Mouse (Mus musculus) embryonic facial prominence, embryonic 15.5 days (tissue): ENCODE measurements around the gene Arpc2. TPM values are rescaled to one million over a fixed set of nuclear protein-coding genes. Genes with fewer than 3 reads are reported as not detected.

ENCODE experiments used
- ATAC-seq: fragments of 200-750 bp; cut with Nextera tagmentation; 2 replicates; pipeline ENCODE4 v1.8.0; 2017; ENCODE audit warnings: low read depth, moderate TSS enrichment; ENCODE audit not compliant: insufficient number of reproducible peaks, low FRiP score, low TSS enrichment
- H3K27ac ChIP-seq: fragments of 300-500 bp; sonication (generic); replicated peaks from 2 replicates; pipeline ENCODE4 v1.5.1; 2015; ENCODE audit warnings: mild to moderate bottlenecking, inconsistent platforms
- H3K27me3 ChIP-seq: fragments of 300-500 bp; sonication (generic); 2 replicates; pipeline ENCODE4 v1.6.1; 2015; ENCODE audit warnings: inconsistent platforms
- H3K36me3 ChIP-seq: fragments of 300-500 bp; sonication (generic); 2 replicates; pipeline ENCODE4 v1.6.1; 2015; ENCODE audit warnings: mild to moderate bottlenecking, inconsistent platforms
- H3K4me1 ChIP-seq: fragments of 300-500 bp; sonication (generic); 2 replicates; pipeline ENCODE4 v1.6.1; 2015; ENCODE audit warnings: inconsistent platforms
- H3K4me2 ChIP-seq: fragments of 300-500 bp; sonication (generic); replicated peaks from 2 replicates; pipeline ENCODE4 v1.6.1; 2015; ENCODE audit warnings: mild to moderate bottlenecking, inconsistent platforms
- H3K4me3 ChIP-seq: fragments of 300-500 bp; sonication (generic); replicated peaks from 2 replicates; pipeline ENCODE4 v1.5.1; 2015; ENCODE audit warnings: mild to moderate bottlenecking, inconsistent platforms
- H3K9ac ChIP-seq: fragments of 300-500 bp; sonication (generic); 2 replicates; pipeline ENCODE4 v1.6.1; 2015; ENCODE audit warnings: inconsistent platforms
- H3K9me3 ChIP-seq: fragments of 300-500 bp; sonication (generic); replicated peaks from 2 replicates; pipeline ENCODE4 v1.6.1; 2016; ENCODE audit warnings: inconsistent platforms
- WGBS: fragments of 180-500 bp; shearing (Covaris S2); methylation state at CpG from one replicate; pipeline ENCODE4 v1.1.7; 2015; 5-methylcytosine and 5-hydroxymethylcytosine counted together
- polyA plus RNA-seq: library from polyadenylated mRNA; unstranded; fragments of >200 nt; fragmentation: Nextera tagmentation; extraction: Ambion mirVana; gene quantifications from 2 replicates; pipeline ENCODE4 v1.2.1, GENCODE M21; 2015

The Arpc2 gene
- polyA plus RNA-seq, 1 experiment from 2014 or later = 415 TPM

DNA sequence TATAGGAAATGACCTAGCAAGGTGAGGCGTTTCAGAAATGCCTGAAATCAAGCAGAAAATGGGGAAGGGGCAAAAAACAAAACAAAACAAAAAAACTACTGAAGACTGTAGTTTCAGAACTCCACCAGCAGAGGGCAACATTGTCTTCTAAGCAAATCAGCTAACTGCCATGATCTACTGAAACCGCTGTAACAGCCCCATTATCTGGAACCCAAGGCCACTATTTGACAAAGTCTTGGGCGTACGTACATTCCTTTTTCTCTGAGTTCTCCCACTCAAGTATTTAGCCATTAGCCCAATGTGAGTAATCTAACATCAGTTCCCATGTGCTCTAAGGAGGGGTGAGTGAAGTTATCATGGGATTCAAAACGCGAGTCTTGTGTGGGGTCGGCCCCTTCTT lies 30.0 kb upstream of the Arpc2 start:
- H3K9me3 ChIP-seq = no peaks in the 10 kb centered on the region

DNA sequence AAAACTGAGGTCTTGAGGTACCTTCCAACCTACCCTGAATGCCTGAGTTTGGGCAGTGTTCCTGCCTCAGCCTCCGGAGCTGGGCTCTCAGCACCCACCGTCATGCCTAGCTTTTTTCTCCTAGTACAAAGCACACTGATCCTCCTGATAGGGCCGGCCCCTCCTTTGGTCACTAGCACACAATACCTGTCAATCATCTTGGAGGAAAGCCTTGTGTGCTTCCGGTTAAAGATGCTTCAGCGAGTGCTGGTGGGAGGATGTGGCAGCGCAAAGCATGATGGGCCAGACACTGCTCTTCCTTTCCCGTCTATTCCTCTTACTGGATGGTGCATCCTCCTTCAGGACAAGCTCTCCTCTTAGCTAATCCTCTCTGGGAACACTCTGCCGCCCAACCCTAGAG lies 29.2 kb upstream of the Arpc2 start:
- no peaks in the 10 kb centered on the region for H3K27me3 ChIP-seq
- H3K27ac ChIP-seq = no peak overlapping the region
- 77% methylated on average over 8 of the region's 8 CpGs for WGBS
- H3K4me3 ChIP-seq = no peak overlapping the region
- no peaks in the 10 kb centered on the region for H3K9me3 ChIP-seq
- no peaks in the 10 kb centered on the region for H3K4me1 ChIP-seq
- H3K36me3 ChIP-seq = no peaks in the 10 kb centered on the region
- no peak overlapping the region for H3K9ac ChIP-seq
- no peak overlapping the region for H3K4me2 ChIP-seq
- ATAC-seq = no peak

More for the DNA sequence above, 30.0 kb upstream of the Arpc2 start:
- no peaks in the 10 kb centered on the region for H3K4me1 ChIP-seq
- no peak overlapping the region for H3K27ac ChIP-seq
- 65% methylated on average over 7 of the region's 7 CpGs for WGBS
- H3K27me3 ChIP-seq = no peaks in the 10 kb centered on the region
- no peak overlapping the region for H3K4me2 ChIP-seq
- no peaks in the 10 kb centered on the region for H3K36me3 ChIP-seq
- H3K4me3 ChIP-seq = no peak overlapping the region
- no peak overlapping the region for H3K9ac ChIP-seq
- no peak for ATAC-seq

DNA sequence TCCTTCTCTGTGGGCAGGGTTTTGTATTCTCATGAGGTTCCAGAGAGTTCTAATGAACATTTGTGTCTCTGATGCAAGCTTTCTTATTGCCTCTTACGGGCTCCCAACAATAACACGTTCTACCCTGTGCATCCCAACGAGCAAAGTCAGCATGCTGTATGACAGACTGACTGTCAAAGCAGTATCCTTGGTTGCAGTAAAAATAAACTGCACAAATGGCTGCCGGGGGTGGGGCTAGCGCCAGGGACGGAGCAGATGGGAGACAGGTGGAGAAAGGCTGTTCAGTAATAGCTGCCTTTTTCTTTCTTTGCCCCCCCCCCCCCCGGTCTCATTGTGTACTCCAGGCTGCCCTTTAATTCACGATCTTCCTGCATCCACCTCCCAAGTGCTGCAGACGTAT lies 28.0 kb upstream of the Arpc2 start:
- Histone ChIP-seq H3K36me3 (no peaks in the 10 kb centered on the region), H3K27me3 (no peaks in the 10 kb centered on the region), H3K4me3 (no peak overlapping the region), H3K4me1 (no peaks in the 10 kb centered on the region), H3K9ac (no peak overlapping the region), H3K27ac (no peak overlapping the region), H3K9me3 (no peaks in the 10 kb centered on the region), H3K4me2 (no peak overlapping the region)
- 44% methylated on average over 9 of the region's 9 CpGs for WGBS
- ATAC-seq = no peak

DNA sequence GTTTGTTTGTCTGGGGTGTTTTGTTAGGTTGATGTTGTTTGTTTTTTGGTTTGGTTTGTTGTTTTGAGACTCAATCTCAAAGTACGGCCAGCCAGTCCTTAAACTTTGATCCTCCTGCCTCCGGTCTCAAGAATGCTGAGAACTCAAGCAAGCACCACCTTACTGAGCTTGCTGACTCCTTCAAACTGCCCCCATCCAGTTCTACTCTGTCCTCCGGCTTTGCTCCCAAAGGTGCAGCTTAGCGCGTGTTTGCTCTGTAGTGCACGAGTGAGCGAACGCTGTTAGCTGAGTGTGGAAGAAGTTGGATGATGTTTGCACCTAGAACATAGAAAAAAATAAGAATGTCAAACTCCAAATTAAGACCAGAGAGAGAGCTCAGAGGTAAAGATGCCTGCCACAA lies 26.9 kb upstream of the Arpc2 start:
- no peaks in the 10 kb centered on the region for H3K4me1 ChIP-seq
- H3K4me3 ChIP-seq = no peak overlapping the region
- H3K4me2 ChIP-seq = no peak overlapping the region
- 90% methylated on average over 8 of the region's 8 CpGs for WGBS
- H3K27me3 ChIP-seq = no peaks in the 10 kb centered on the region
- no peak overlapping the region for H3K27ac ChIP-seq
- no peak overlapping the region for H3K9ac ChIP-seq
- no peaks in the 10 kb centered on the region for H3K36me3 ChIP-seq
- no peaks in the 10 kb centered on the region for H3K9me3 ChIP-seq
- ATAC-seq = no peak

DNA sequence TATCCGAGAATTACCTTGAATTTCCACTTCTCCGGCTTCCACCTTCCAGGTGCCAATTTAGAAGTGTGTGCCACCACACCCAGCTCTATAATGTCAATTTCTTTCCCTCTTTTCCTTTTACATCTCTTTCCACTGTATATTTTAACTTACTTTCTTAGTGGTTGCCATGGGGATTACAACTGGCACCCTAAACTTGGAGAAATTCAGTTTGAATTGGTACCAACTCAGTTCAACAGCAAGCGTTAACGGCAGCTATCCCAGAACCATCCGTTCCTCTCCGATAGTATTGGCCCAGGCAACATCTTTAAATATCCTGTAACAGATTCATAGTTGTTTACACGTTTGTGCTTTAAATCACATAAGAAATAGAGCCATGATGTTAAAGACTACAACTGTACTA lies 16.0 kb upstream of the Arpc2 start:
- no peak overlapping the region for H3K4me3 ChIP-seq
- H3K36me3 ChIP-seq = no peaks in the 10 kb centered on the region
- H3K27me3 ChIP-seq = no peaks in the 10 kb centered on the region
- H3K9ac ChIP-seq = no peak overlapping the region
- no peak for ATAC-seq
- no peak overlapping the region for H3K4me2 ChIP-seq
- 88% methylated on average over 7 of the region's 7 CpGs for WGBS
- H3K4me1 ChIP-seq = no peaks in the 10 kb centered on the region
- no peaks in the 10 kb centered on the region for H3K9me3 ChIP-seq
- no peak overlapping the region for H3K27ac ChIP-seq

DNA sequence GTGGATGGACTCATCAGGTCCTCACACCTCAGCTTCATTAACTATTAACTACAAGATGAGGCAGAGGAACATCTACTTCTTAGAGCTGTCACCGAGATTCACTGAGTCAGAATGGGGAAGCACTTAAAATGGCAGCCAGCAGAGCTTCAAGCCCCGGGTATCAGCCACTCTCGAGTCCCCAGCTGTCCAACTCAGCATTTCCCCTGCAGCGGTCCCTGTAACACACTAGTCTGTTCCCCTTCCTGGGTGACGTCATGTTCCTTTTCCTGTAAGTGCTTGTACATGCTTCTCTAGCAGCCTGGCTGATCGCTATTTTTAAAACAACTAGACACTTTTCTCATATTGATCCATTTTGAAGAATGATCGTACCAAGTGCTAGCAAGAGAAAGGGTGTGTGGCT lies 8.6 kb upstream of the Arpc2 start:
- H3K27ac ChIP-seq = no peak overlapping the region
- ATAC-seq = no peak
- H3K9me3 ChIP-seq = no peaks in the 10 kb centered on the region
- no peaks in the 10 kb centered on the region for H3K36me3 ChIP-seq
- H3K4me3 ChIP-seq = no peak overlapping the region
- 74% methylated on average over 7 of the region's 7 CpGs for WGBS
- no peak overlapping the region for H3K4me2 ChIP-seq
- no peak overlapping the region for H3K9ac ChIP-seq
- H3K4me1 ChIP-seq = no peaks in the 10 kb centered on the region
- H3K27me3 ChIP-seq = no peaks in the 10 kb centered on the region

DNA sequence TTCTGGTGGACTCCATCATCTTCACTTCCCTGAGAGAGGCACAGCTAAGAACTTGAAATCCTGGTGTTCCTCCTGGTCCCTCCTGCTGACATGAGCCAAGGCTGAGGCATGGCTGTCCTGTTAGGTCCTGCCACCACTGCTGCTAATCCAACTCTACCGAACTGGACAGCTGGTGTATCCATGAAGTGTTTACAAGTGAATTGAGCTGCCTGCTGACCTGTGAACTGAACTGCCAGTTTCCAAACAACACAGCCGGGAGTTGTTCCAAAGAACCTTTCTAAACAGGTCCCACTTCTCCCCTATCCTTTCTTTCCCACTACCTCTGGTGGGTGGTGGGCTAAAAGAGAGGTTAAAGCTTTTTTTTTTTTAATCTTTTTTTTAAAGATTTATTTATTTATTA lies 5.9 kb upstream of the Arpc2 start:
- Histone ChIP-seq H3K27me3 (no peaks in the 10 kb centered on the region), H3K27ac (no peak overlapping the region), H3K4me1 (no peaks in the 10 kb centered on the region), H3K9ac (no peak overlapping the region), H3K4me2 (no peak overlapping the region), H3K36me3 (no peaks in the 10 kb centered on the region), H3K4me3 (no peak overlapping the region), H3K9me3 (no peaks in the 10 kb centered on the region)
- WGBS = 70% methylated on average over 2 of the region's 2 CpGs
- no peak for ATAC-seq

DNA sequence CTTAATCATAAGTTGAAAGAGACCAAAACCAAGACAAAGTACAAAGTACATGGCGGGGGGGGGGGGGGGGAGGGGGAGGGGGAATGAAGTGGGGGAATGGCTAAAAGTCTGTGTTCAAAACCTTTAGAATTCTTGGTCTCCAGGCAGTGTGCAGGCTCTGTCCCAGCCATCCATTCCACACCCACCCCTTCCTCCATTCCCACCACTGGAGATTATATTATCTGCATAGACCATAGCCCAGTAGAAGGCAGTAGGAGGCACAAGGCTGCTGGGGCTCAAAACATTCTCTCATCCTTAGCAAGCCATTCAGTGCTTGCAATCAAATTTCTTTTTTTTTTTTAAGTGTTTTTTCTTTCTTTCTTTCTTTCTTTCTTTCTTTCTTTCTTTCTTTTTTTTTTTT lies 4.9 kb upstream of the Arpc2 start:
- Histone ChIP-seq H3K4me2 (no peak overlapping the region), H3K27ac (no peak overlapping the region), H3K4me3 (no peak overlapping the region), H3K9ac (no peak overlapping the region), H3K9me3 (no peaks in the 10 kb centered on the region), H3K27me3 (no peaks in the 10 kb centered on the region), H3K36me3 (no peaks in the 10 kb centered on the region), H3K4me1 (no peaks in the 10 kb centered on the region)
- no peak for ATAC-seq
- WGBS = 67% methylated on average over 1 of the region's 1 CpGs

DNA sequence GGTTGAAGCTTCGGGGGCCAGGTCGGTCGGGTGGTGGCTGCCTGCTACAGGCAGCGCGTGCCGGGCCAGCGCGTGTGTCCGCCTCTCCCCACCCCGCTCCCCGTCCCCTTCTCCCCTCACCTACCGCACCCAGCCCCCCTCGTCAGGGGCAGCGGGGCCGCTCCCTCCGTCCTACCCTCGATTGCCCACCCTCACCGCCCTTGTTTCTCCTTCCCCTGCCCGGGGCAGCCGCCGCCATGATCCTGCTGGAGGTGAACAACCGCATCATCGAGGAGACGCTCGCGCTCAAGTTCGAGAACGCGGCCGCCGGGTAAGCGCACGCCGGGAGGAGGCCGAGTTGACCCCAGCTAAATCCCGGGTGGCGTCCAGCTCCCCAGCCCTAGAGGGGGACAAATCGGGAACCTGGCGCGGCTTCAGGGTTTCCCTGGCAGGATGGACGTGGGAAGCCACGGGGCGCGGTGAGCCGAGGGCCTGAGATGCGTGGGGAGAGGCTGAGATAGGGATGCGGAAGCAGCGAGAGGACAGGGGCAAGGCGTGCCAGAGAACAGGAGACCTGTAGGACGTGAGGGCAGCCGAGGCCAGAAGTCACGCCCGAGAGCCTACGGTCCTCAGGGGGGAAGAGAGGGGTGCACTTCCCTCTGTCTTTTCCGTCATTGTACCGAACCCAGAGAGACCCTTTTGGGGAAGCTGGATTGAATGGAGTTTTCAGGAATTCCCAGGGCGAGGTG lies 870 bp downstream of the Arpc2 start:
- WGBS = under 1% methylated on average over 44 of the region's 57 CpGs
- Histone ChIP-seq H3K9me3 (no peaks in the 10 kb centered on the region), H3K27me3 (no peaks in the 10 kb centered on the region), H3K27ac (peak overlapping the region; percentile 91), H3K4me2 (peak overlapping the region; percentile 66), H3K4me3 (peak overlapping the region; percentile 97), H3K36me3 (no peaks in the 10 kb centered on the region), H3K4me1 (peaks cover 40% of the 10 kb centered on the region), H3K9ac (peak overlapping the region; percentile 93)
- ATAC-seq = peak; percentile 74; the same call in 1 of the 2 replicates

DNA sequence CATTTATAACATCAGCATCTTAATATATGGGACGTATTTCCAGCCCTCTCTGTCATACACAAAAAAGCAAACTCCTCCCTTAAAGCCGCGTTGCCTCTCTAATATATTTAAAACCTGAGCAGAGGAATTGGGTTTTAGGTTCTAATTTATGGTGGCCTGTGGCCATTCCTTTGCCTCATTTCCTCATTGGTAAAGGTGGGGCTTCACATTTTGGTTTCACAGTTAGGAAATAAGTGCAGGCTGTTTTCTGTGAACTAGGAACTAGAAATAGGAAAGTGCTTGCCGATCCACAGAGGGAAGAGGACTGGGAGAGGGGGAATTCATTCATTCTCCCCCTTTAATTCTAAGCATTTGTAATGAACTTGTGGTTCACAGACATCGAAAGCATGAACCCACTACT lies 1.8 kb downstream of the Arpc2 start:
- Histone ChIP-seq H3K9me3 (no peaks in the 10 kb centered on the region), H3K27me3 (no peaks in the 10 kb centered on the region)
- ATAC-seq = no peak

DNA sequence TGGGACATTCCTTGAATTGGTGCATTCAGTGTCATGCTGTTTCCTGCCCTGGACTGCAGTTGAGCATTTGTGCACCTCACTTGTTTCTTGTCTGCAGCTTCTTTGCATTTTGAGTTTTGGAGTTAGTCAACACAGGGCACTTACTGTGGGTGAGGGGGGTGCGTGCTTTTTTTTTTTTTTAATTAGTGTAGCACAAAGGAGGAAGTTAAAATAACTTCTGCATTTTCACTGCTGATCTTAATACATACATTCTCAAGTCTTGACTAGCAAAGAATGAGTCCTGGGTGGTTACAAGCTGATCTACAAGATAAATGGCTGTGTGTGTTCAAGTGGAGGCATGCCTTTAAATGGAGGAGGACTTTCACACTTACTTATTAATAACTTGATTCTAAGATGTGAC lies 2.3 kb downstream of the Arpc2 start:
- H3K27ac ChIP-seq = peak overlapping the region; percentile 66; the same call in 1 of the 2 replicates
- no peak for ATAC-seq

More for the DNA sequence above, 1.8 kb downstream of the Arpc2 start:
- Histone ChIP-seq H3K4me2 (peak overlapping the region; percentile 66), H3K27ac (peak overlapping the region; percentile 66), H3K36me3 (no peaks in the 10 kb centered on the region), H3K4me1 (peaks cover 40% of the 10 kb centered on the region), H3K9ac (peak overlapping the region; percentile 93), H3K4me3 (peak overlapping the region; percentile 97)
- 20% methylated on average over 5 of the region's 5 CpGs for WGBS

DNA sequence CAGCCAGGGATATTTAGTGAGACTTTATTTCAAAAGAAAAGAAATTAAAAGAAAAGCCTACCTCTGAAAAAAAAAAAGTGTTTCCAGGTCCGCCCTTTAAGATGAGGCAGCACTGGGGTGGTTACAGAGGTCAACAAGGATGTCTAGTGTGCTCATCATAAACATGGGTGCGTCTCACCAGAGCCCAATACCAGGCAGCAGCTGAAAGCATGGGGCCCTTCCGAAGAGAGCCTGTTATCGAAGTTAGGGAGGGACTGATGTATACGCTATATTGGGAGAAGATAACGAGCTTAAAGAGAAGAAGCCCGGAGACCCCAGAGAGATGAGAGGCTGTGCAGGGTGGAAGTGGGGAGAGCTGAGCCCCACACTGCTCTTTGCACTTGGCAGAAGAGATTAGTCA lies 3.3 kb downstream of the Arpc2 start:
- Histone ChIP-seq H3K27me3 (no peaks in the 10 kb centered on the region), H3K27ac (no peak overlapping the region)
- WGBS = 50% methylated on average over 7 of the region's 7 CpGs

More for the DNA sequence above, 2.3 kb downstream of the Arpc2 start:
- Histone ChIP-seq H3K36me3 (no peaks in the 10 kb centered on the region), H3K4me2 (peak overlapping the region; percentile 66), H3K4me3 (peak overlapping the region; percentile 97), H3K4me1 (peaks cover 40% of the 10 kb centered on the region), H3K9ac (no peak overlapping the region), H3K27me3 (no peaks in the 10 kb centered on the region), H3K9me3 (no peaks in the 10 kb centered on the region)
- 37% methylated on average over 1 of the region's 1 CpGs for WGBS

More for the DNA sequence above, 3.3 kb downstream of the Arpc2 start:
- Histone ChIP-seq H3K4me3 (0 out of 2 replicates have a peak overlapping the region, but pooled peaks have one; percentile 4), H3K4me2 (peak overlapping the region; percentile 23; the same call in 1 of the 2 replicates), H3K9me3 (no peaks in the 10 kb centered on the region), H3K4me1 (peaks cover 40% of the 10 kb centered on the region), H3K36me3 (no peaks in the 10 kb centered on the region), H3K9ac (no peak overlapping the region; the same call in 1 of the 2 replicates)
- ATAC-seq = no peak
